Mouse (Mus musculus) skeletal muscle tissue, adult 2 months (tissue): Measurements from ENCODE around the gene Als2cr12.
A peak's percentile ranks its signal among the peaks of the same experiment; 100 is the strongest.
"Not testable (repeated sequence)": the region's sequence is repeated elsewhere in the genome, so short reads cannot be mapped to it uniquely, and the experiment has no call there.

ENCODE experiments used
- DNase-seq: peaks from one replicate; pipeline ENCODE4 v3.0.0-alpha.2; 2012; ENCODE audit warnings: low read depth, low spot score

Als2cr12 gene

GRCm38 (mm10) chr1:58690006-58690744, 5.6 kb downstream of the Als2cr12 start:
- no peak for DNase-seq

- DNase-seq, result no peak
These were observed 6.4 kb downstream of the Als2cr12 start for GRCm38 (mm10) chr1:58689426-58689825.

- DNase-seq, result not testable (repeated sequence)
These were observed 17.4 kb downstream of the Als2cr12 start for GRCm38 (mm10) chr1:58678412-58678811.

- no peak for DNase-seq
These were observed 18.2 kb downstream of the Als2cr12 start for GRCm38 (mm10) chr1:58677575-58677974.

- no peak for DNase-seq
These were observed 20.8 kb downstream of the Als2cr12 start for GRCm38 (mm10) chr1:58675011-58675410.

GRCm38 (mm10) chr1:58672116-58672515, 23.7 kb downstream of the Als2cr12 start:
- DNase-seq, result no peak

- not testable (repeated sequence) for DNase-seq
These were observed 26.2 kb downstream of the Als2cr12 start for GRCm38 (mm10) chr1:58669635-58670034.

GRCm38 (mm10) chr1:58668191-58668590, 27.6 kb downstream of the Als2cr12 start:
- no peak for DNase-seq

- not testable (repeated sequence) for DNase-seq
These were observed 32.4 kb downstream of the Als2cr12 start for GRCm38 (mm10) chr1:58663365-58663764.

- DNase-seq, result not testable (repeated sequence)
These were observed 33.1 kb downstream of the Als2cr12 start for GRCm38 (mm10) chr1:58662671-58663070.

- DNase-seq, result peak; percentile 29
These were observed 43.0 kb downstream of the Als2cr12 start for GRCm38 (mm10) chr1:58652480-58653403.

GRCm38 (mm10) chr1:58651571-58652456, 44.0 kb downstream of the Als2cr12 start:
- DNase-seq, result not testable (repeated sequence)

- not testable (repeated sequence) for DNase-seq
These were observed 66.9 kb downstream of the Als2cr12 start for GRCm38 (mm10) chr1:58628847-58629246.

GRCm38 (mm10) chr1:58621996-58622748, 73.6 kb downstream of the Als2cr12 start:
- no peak for DNase-seq

- no peak for DNase-seq
These were observed 74.5 kb downstream of the Als2cr12 start for GRCm38 (mm10) chr1:58621251-58621650.

GRCm38 (mm10) chr1:58618766-58619165, 77.0 kb downstream of the Als2cr12 start:
- DNase-seq, result no peak

GRCm38 (mm10) chr1:58617978-58618668, 77.7 kb downstream of the Als2cr12 start:
- DNase-seq, result no peak

- DNase-seq, result no peak
These were observed 78.7 kb downstream of the Als2cr12 start for GRCm38 (mm10) chr1:58617076-58617475.

- DNase-seq, result no peak
These were observed 79.6 kb downstream of the Als2cr12 start for GRCm38 (mm10) chr1:58616176-58616575.

- DNase-seq, result no peak
These were observed 80.6 kb downstream of the Als2cr12 start for GRCm38 (mm10) chr1:58615146-58615545.
